Mouse (Mus musculus): ENCODE measurements around the gene Rsrc1. TPM values are rescaled to one million over a fixed set of nuclear protein-coding genes. Genes with fewer than 3 reads are reported as not detected.

Gene Rsrc1
- 14.3 and 14.9 TPM in 2 replicates for polyA plus RNA-seq (2012; rRNA removed)

GRCm38 (mm10) chr3:66981101-66981661, at the start of gene Rsrc1:
Rsrc1 (plus strand) TSS chr3:66981390.
- peaks cover 19% of the 10 kb centered on the region for H3K27me3 ChIP-seq (ENCODE audit: control insufficient read depth, insufficient read depth, low read length)
- H3K4me1 ChIP-seq (ENCODE audit: control insufficient read depth, insufficient read depth, low read length) = peaks cover 10% of the 10 kb centered on the region
- H3K36me3 ChIP-seq (ENCODE audit: control insufficient read depth, insufficient read depth, low read length) = no peaks in the 10 kb centered on the region
- no peak within 1 kb of the TSS for H3K27ac ChIP-seq (ENCODE audit: control insufficient read depth, insufficient read depth, low read depth, low read length)
- TF ChIP-seq POLR2A (IDR thresholded peaks at IDR 0.05; ENCODE audit: control insufficient read depth, low read depth, low read length) (no peak), CTCF (IDR thresholded peaks at IDR 0.05; ENCODE audit: control insufficient read depth, insufficient read depth, insufficient replicate concordance, low read depth, low read length) (no peak)
- H3K4me3 ChIP-seq (ENCODE audit: control insufficient read depth, low read depth, low read length) = peak within 1 kb of the TSS; percentile 73

- H3K4me1 ChIP-seq (ENCODE audit: control insufficient read depth, insufficient read depth, low read length) = no peaks in the 10 kb centered on the region
- no peak overlapping the region for H3K27ac ChIP-seq (ENCODE audit: control insufficient read depth, insufficient read depth, low read depth, low read length)
- no peak overlapping the region for H3K4me3 ChIP-seq (ENCODE audit: control insufficient read depth, low read depth, low read length)
- no peaks in the 10 kb centered on the region for H3K36me3 ChIP-seq (ENCODE audit: control insufficient read depth, insufficient read depth, low read length)
- H3K27me3 ChIP-seq (ENCODE audit: control insufficient read depth, insufficient read depth, low read length) = no peaks in the 10 kb centered on the region
- TF ChIP-seq CTCF (IDR thresholded peaks at IDR 0.05; ENCODE audit: control insufficient read depth, insufficient read depth, insufficient replicate concordance, low read depth, low read length) = no peak
- TF ChIP-seq POLR2A (IDR thresholded peaks at IDR 0.05; ENCODE audit: control insufficient read depth, low read depth, low read length) = no peak
Observed at GRCm38 (mm10) chr3:66939675-66940074, 41.5 kb upstream of the Rsrc1 start.

DNA sequence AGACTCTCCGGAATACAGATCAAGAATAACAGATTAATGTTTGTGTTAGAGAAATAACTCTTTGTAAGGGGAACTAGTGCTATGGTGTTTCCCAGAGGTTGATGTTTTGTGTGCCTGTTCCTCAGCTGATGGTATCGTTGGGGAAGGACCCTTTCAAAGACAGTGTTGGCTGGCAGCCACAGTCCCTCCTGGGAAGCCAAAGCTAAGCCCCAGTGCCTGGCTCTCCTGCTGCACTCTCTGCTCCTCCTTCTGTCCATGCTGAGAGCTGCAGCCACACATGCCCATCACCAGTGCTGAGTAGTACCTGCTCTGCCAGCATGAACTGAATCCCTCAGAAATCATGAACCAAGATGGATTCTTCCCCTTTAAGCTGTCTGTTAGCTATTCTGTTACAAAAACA, 26.1 kb upstream of the Rsrc1 start:
- Histone ChIP-seq H3K4me1 (ENCODE audit: control insufficient read depth, insufficient read depth, low read length) (no peaks in the 10 kb centered on the region), H3K4me3 (ENCODE audit: control insufficient read depth, low read depth, low read length) (no peak overlapping the region), H3K36me3 (ENCODE audit: control insufficient read depth, insufficient read depth, low read length) (no peaks in the 10 kb centered on the region), H3K27me3 (ENCODE audit: control insufficient read depth, insufficient read depth, low read length) (no peaks in the 10 kb centered on the region), H3K27ac (ENCODE audit: control insufficient read depth, insufficient read depth, low read depth, low read length) (no peak overlapping the region)
- TF ChIP-seq CTCF (IDR thresholded peaks at IDR 0.05; ENCODE audit: control insufficient read depth, insufficient read depth, insufficient replicate concordance, low read depth, low read length) (no peak; the same call in 1 of the 2 replicates), POLR2A (IDR thresholded peaks at IDR 0.05; ENCODE audit: control insufficient read depth, low read depth, low read length) (no peak)

DNA sequence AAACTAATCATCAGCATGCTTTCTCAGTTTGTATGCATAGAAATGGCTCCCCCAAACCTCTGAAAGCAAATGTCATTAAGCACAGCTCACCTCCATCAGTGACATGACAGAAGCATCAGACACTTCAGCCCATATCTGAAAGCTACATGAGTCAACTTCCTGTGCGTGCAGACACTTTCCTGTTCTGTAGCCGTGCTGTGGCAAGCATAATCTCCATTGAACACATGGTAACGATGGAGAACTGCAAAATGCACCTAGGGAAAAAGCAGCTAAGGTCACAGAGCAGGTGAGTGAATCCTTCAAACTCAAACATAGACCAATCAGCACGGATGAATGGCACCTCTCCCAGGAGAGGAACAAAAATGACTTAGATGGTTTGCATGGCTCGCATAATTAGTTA, 21.2 kb upstream of the Rsrc1 start:
- no peak overlapping the region for H3K4me3 ChIP-seq (ENCODE audit: control insufficient read depth, low read depth, low read length)
- H3K36me3 ChIP-seq (ENCODE audit: control insufficient read depth, insufficient read depth, low read length) = no peaks in the 10 kb centered on the region
- H3K27me3 ChIP-seq (ENCODE audit: control insufficient read depth, insufficient read depth, low read length) = no peaks in the 10 kb centered on the region
- no peaks in the 10 kb centered on the region for H3K4me1 ChIP-seq (ENCODE audit: control insufficient read depth, insufficient read depth, low read length)
- TF ChIP-seq CTCF (IDR thresholded peaks at IDR 0.05; ENCODE audit: control insufficient read depth, insufficient read depth, insufficient replicate concordance, low read depth, low read length) (no peak), POLR2A (IDR thresholded peaks at IDR 0.05; ENCODE audit: control insufficient read depth, low read depth, low read length) (no peak)
- no peak overlapping the region for H3K27ac ChIP-seq (ENCODE audit: control insufficient read depth, insufficient read depth, low read depth, low read length)

DNA sequence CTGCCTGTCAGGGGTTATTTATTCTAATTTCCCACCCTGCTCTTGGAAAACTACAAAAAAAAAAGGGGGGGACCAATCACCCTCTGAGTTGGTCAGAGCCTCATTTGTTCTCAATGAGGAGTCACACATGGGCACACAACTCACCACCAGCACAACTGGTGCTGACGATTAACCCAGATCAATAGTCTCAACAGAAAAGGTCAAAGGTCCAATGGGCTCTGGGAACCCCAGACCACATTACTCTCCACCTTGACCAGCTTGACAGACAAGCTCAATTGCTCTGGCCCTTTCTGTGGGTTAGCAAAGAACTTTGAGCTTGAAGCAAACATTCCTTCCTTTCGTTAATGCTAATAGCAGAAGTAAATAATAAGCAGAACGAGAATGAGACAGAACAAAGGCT, 16.3 kb upstream of the Rsrc1 start:
- no peaks in the 10 kb centered on the region for H3K27me3 ChIP-seq (ENCODE audit: control insufficient read depth, insufficient read depth, low read length)
- no peak overlapping the region for H3K4me3 ChIP-seq (ENCODE audit: control insufficient read depth, low read depth, low read length)
- H3K36me3 ChIP-seq (ENCODE audit: control insufficient read depth, insufficient read depth, low read length) = no peaks in the 10 kb centered on the region
- no peaks in the 10 kb centered on the region for H3K4me1 ChIP-seq (ENCODE audit: control insufficient read depth, insufficient read depth, low read length)
- no peak overlapping the region for H3K27ac ChIP-seq (ENCODE audit: control insufficient read depth, insufficient read depth, low read depth, low read length)
- TF ChIP-seq POLR2A (IDR thresholded peaks at IDR 0.05; ENCODE audit: control insufficient read depth, low read depth, low read length) (no peak), CTCF (IDR thresholded peaks at IDR 0.05; ENCODE audit: control insufficient read depth, insufficient read depth, insufficient replicate concordance, low read depth, low read length) (no peak)

GRCm38 (mm10) chr3:66967508-66967907, 13.7 kb upstream of the Rsrc1 start:
- Histone ChIP-seq H3K27me3 (ENCODE audit: control insufficient read depth, insufficient read depth, low read length) (peaks cover 3% of the 10 kb centered on the region; the same call in 1 of the 2 replicates), H3K27ac (ENCODE audit: control insufficient read depth, insufficient read depth, low read depth, low read length) (no peak overlapping the region), H3K4me3 (ENCODE audit: control insufficient read depth, low read depth, low read length) (no peak overlapping the region), H3K4me1 (ENCODE audit: control insufficient read depth, insufficient read depth, low read length) (peaks cover 11% of the 10 kb centered on the region), H3K36me3 (ENCODE audit: control insufficient read depth, insufficient read depth, low read length) (no peaks in the 10 kb centered on the region)
- TF ChIP-seq POLR2A (IDR thresholded peaks at IDR 0.05; ENCODE audit: control insufficient read depth, low read depth, low read length) = no peak

- H3K27me3 ChIP-seq (ENCODE audit: control insufficient read depth, insufficient read depth, low read length) = peaks cover 3% of the 10 kb centered on the region; the same call in 1 of the 2 replicates
- peak overlapping the region; percentile 14; the same call in 1 of the 2 replicates for H3K4me3 ChIP-seq (ENCODE audit: control insufficient read depth, low read depth, low read length)
- H3K27ac ChIP-seq (ENCODE audit: control insufficient read depth, insufficient read depth, low read depth, low read length) = no peak overlapping the region
- TF ChIP-seq CTCF (IDR thresholded peaks at IDR 0.05; ENCODE audit: control insufficient read depth, insufficient read depth, insufficient replicate concordance, low read depth, low read length) = no peak
- TF ChIP-seq POLR2A (IDR thresholded peaks at IDR 0.05; ENCODE audit: control insufficient read depth, low read depth, low read length) = no peak
- no peaks in the 10 kb centered on the region for H3K36me3 ChIP-seq (ENCODE audit: control insufficient read depth, insufficient read depth, low read length)
- H3K4me1 ChIP-seq (ENCODE audit: control insufficient read depth, insufficient read depth, low read length) = peaks cover 19% of the 10 kb centered on the region
Observed at GRCm38 (mm10) chr3:66970261-66970660, 10.9 kb upstream of the Rsrc1 start.

Data from testis, adult 2 months (tissue).